Mouse (Mus musculus): ENCODE measurements around the gene Klhl10.
A peak's percentile ranks its signal among the peaks of the same experiment; 100 is the strongest.

Gene Klhl10

GRCm38 (mm10) chr11:100462699-100463098, 21.0 kb downstream of the Klhl10 start:
- DNase-seq (ENCODE audit: low read depth, low spot score): no peak

- no peak for DNase-seq (ENCODE audit: low read depth, low spot score)
Observed at GRCm38 (mm10) chr11:100465229-100465792, 23.6 kb downstream of the Klhl10 start.

GRCm38 (mm10) chr11:100465833-100466232, 24.1 kb downstream of the Klhl10 start:
- DNase-seq (ENCODE audit: low read depth, low spot score): no peak

GRCm38 (mm10) chr11:100471352-100472196, 29.9 kb downstream of the Klhl10 start:
- DNase-seq (ENCODE audit: low read depth, low spot score): no peak

- DNase-seq (ENCODE audit: low read depth, low spot score): peak; percentile 96
Observed at GRCm38 (mm10) chr11:100472197-100472934, 30.6 kb downstream of the Klhl10 start, which contains the start of gene Klhl11. Gene Klhl11 (minus strand): TSS chr11:100472741.

GRCm38 (mm10) chr11:100472935-100473295, 31.2 kb downstream of the Klhl10 start:
- no peak for DNase-seq (ENCODE audit: low read depth, low spot score)

GRCm38 (mm10) chr11:100476281-100476680, 34.6 kb downstream of the Klhl10 start:
- DNase-seq (ENCODE audit: low read depth, low spot score): no peak

- no peak for DNase-seq (ENCODE audit: low read depth, low spot score)
Observed at GRCm38 (mm10) chr11:100479152-100479551, 37.4 kb downstream of the Klhl10 start.

GRCm38 (mm10) chr11:100484461-100484860, 42.7 kb downstream of the Klhl10 start:
- DNase-seq (ENCODE audit: low read depth, low spot score): no peak

GRCm38 (mm10) chr11:100485801-100486538, 44.3 kb downstream of the Klhl10 start:
- DNase-seq (ENCODE audit: low read depth, low spot score): no peak

- DNase-seq (ENCODE audit: low read depth, low spot score): no peak
Observed at GRCm38 (mm10) chr11:100490951-100491350, 49.2 kb downstream of the Klhl10 start.

GRCm38 (mm10) chr11:100493771-100494170, 52.1 kb downstream of the Klhl10 start:
- no peak for DNase-seq (ENCODE audit: low read depth, low spot score)

- DNase-seq (ENCODE audit: low read depth, low spot score): no peak
Observed at GRCm38 (mm10) chr11:100500241-100500640, 58.5 kb downstream of the Klhl10 start.

GRCm38 (mm10) chr11:100500651-100501050, 58.9 kb downstream of the Klhl10 start:
- no peak for DNase-seq (ENCODE audit: low read depth, low spot score)

- DNase-seq (ENCODE audit: low read depth, low spot score): no peak
Observed at GRCm38 (mm10) chr11:100501321-100501720, 59.6 kb downstream of the Klhl10 start.

GRCm38 (mm10) chr11:100504990-100505660, 63.4 kb downstream of the Klhl10 start:
- no peak for DNase-seq (ENCODE audit: low read depth, low spot score)

- DNase-seq (ENCODE audit: low read depth, low spot score): no peak
Observed at GRCm38 (mm10) chr11:100505997-100506396, 64.3 kb downstream of the Klhl10 start.

All from WW6 (cell line).